Mouse (Mus musculus) left cerebral cortex, adult 9 months (tissue): ENCODE data around the gene Pax3.

Source experiments
- DNase-seq, 2 experiments: peaks; one replicate each; pipeline ENCODE4 v3.0.0; 2022; ENCODE audit warnings: low spot score in 2 of 2

Pax3 gene

GRCm38 (mm10) chr1:78060850-78061249 lies 136.1 kb downstream of the Pax3 start:
- no peak for DNase-seq

DNA sequence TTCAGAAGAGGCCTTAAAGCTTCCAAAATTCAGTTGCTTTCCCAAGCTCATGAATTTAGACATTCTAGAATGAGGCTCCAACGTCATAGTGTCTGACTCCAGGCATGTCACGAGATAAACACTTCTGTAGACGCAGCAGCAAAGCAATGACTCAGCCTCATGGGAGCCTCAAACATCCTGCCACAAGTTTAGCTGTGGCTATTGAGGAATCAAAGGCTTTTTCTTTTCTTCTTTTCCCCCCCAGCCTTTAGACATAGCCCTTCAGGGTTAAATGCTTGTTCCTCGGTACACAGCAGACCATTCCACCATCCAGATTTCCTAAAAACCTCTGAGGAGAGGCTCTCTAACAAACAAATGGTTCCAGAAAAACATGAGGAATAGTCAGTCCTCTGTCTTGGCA lies 139.0 kb downstream of the Pax3 start:
- DNase-seq: no peak

DNA sequence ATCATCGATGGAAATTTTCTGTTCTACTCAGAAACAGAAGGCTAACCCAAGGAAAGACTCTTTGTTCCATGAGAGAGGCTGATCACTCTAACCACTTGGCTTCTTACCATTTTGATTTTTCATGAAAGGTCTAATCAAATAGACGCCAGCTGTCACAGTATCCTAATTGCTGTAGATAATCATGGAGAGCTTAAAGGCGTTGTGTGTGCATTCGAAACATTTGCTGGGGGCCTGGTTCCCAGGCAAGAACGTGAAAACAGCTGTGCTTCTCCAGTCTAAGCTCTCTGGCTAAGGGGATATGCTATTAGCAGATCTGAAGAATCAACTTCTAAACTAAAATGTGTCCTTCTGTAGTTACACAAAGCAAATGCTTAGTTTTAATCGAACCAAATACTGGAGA lies 143.3 kb downstream of the Pax3 start:
- DNase-seq: no peak
